Mouse (Mus musculus) hindbrain, embryonic 15.5 days (tissue): Measurements from ENCODE around the gene Fkbp8. TPM values are rescaled to one million over a fixed set of nuclear protein-coding genes. Genes with fewer than 3 reads are reported as not detected.

Experiments used
- ATAC-seq: fragments of 200-750 bp; cut with Nextera tagmentation; 2 replicates; pipeline ENCODE4 v1.8.0; 2017; ENCODE audit warnings: low read depth, moderate number of reproducible peaks, moderate TSS enrichment; ENCODE audit not compliant: low FRiP score
- H3K27ac ChIP-seq: fragments of 300-500 bp; sonication (generic); replicated peaks from 2 replicates; pipeline ENCODE4 v1.5.1; 2015; ENCODE audit warnings: mild to moderate bottlenecking, inconsistent platforms
- H3K27me3 ChIP-seq: fragments of 300-500 bp; sonication (generic); 2 replicates; pipeline ENCODE4 v1.6.1; 2015; ENCODE audit warnings: control low read depth, inconsistent platforms
- H3K36me3 ChIP-seq: fragments of 300-500 bp; sonication (generic); 2 replicates; pipeline ENCODE4 v1.6.1; 2015; ENCODE audit warnings: control low read depth, inconsistent platforms
- H3K4me1 ChIP-seq: fragments of 300-500 bp; sonication (generic); replicated peaks from 2 replicates; pipeline ENCODE4 v1.6.1; 2015; ENCODE audit warnings: control low read depth, inconsistent platforms
- H3K4me2 ChIP-seq: fragments of 300-500 bp; sonication (generic); 2 replicates; pipeline ENCODE4 v1.6.1; 2015; ENCODE audit warnings: moderate library complexity, mild to moderate bottlenecking, inconsistent platforms
- H3K4me3 ChIP-seq: fragments of 300-500 bp; sonication (generic); 2 replicates; pipeline ENCODE4 v1.5.1; 2015; ENCODE audit warnings: mild to moderate bottlenecking, inconsistent platforms
- H3K9ac ChIP-seq: fragments of 300-500 bp; sonication (generic); 2 replicates; pipeline ENCODE4 v1.6.1; 2015; ENCODE audit warnings: inconsistent platforms
- H3K9me3 ChIP-seq: fragments of 300-500 bp; sonication (generic); 2 replicates; pipeline ENCODE4 v1.6.1; 2016; ENCODE audit warnings: control low read depth, inconsistent platforms
- WGBS: fragments of 180-500 bp; shearing (Covaris S2); methylation state at CpG from one replicate; pipeline ENCODE4 v1.1.7; 2015; 5-methylcytosine and 5-hydroxymethylcytosine counted together
- polyA plus RNA-seq: library from polyadenylated mRNA; unstranded; fragments of >200 nt; fragmentation: Nextera tagmentation; extraction: Ambion mirVana; gene quantifications from 2 replicates; pipeline ENCODE4 v1.2.1, GENCODE M21; 2015

The Fkbp8 gene
- polyA plus RNA-seq, 1 experiment from 2014 or later: 420 TPM

- Histone ChIP-seq H3K27ac (no peak overlapping the region), H3K4me2 (no peak overlapping the region), H3K27me3 (no peaks in the 10 kb centered on the region), H3K4me3 (no peak overlapping the region), H3K9me3 (no peaks in the 10 kb centered on the region), H3K9ac (no peak overlapping the region), H3K4me1 (peaks cover 29% of the 10 kb centered on the region), H3K36me3 (no peaks in the 10 kb centered on the region)
- WGBS: 45% methylated on average over 1 of the region's 1 CpGs
- ATAC-seq: no peak
Measured at GRCm38 (mm10) chr8:70552836-70553235, 25.3 kb downstream of the Fkbp8 start.

- Histone ChIP-seq H3K27ac (0 out of 2 replicates have a peak overlapping the region, but pooled peaks have one; percentile 16), H3K9ac (no peak overlapping the region), H3K9me3 (no peaks in the 10 kb centered on the region), H3K27me3 (no peaks in the 10 kb centered on the region), H3K4me3 (no peak overlapping the region), H3K4me2 (no peak overlapping the region), H3K4me1 (peaks cover 26% of the 10 kb centered on the region), H3K36me3 (no peaks in the 10 kb centered on the region)
- ATAC-seq: no peak
Measured at GRCm38 (mm10) chr8:70553740-70554139, 26.2 kb downstream of the Fkbp8 start.

- H3K27me3 ChIP-seq: no peaks in the 10 kb centered on the region
- H3K4me2 ChIP-seq: no peak overlapping the region
- no peaks in the 10 kb centered on the region for H3K9me3 ChIP-seq
- no peak overlapping the region for H3K4me3 ChIP-seq
- no peak overlapping the region for H3K9ac ChIP-seq
- WGBS: 96% methylated on average over 4 of the region's 4 CpGs
- H3K27ac ChIP-seq: no peak overlapping the region
- ATAC-seq: no peak
- H3K4me1 ChIP-seq: peaks cover 33% of the 10 kb centered on the region
- H3K36me3 ChIP-seq: no peaks in the 10 kb centered on the region
Measured at GRCm38 (mm10) chr8:70555079-70555747, 27.7 kb downstream of the Fkbp8 start.

GRCm38 (mm10) chr8:70558334-70558733, 30.8 kb downstream of the Fkbp8 start:
- Histone ChIP-seq H3K4me1 (peaks cover 32% of the 10 kb centered on the region), H3K9me3 (no peaks in the 10 kb centered on the region), H3K36me3 (no peaks in the 10 kb centered on the region), H3K4me3 (no peak overlapping the region), H3K27me3 (no peaks in the 10 kb centered on the region), H3K9ac (no peak overlapping the region), H3K4me2 (no peak overlapping the region), H3K27ac (no peak overlapping the region)
- ATAC-seq: no peak
- 69% methylated on average over 4 of the region's 4 CpGs for WGBS

GRCm38 (mm10) chr8:70558983-70559382, 31.5 kb downstream of the Fkbp8 start:
- H3K9ac ChIP-seq: no peak overlapping the region
- H3K4me3 ChIP-seq: no peak overlapping the region
- no peak overlapping the region for H3K4me2 ChIP-seq
- H3K27me3 ChIP-seq: no peaks in the 10 kb centered on the region
- no peaks in the 10 kb centered on the region for H3K36me3 ChIP-seq
- WGBS: 80% methylated on average over 3 of the region's 3 CpGs
- H3K27ac ChIP-seq: no peak overlapping the region
- no peaks in the 10 kb centered on the region for H3K9me3 ChIP-seq
- peaks cover 25% of the 10 kb centered on the region for H3K4me1 ChIP-seq
- ATAC-seq: no peak

GRCm38 (mm10) chr8:70560096-70560495, 32.6 kb downstream of the Fkbp8 start:
- H3K27ac ChIP-seq: no peak overlapping the region
- no peak overlapping the region for H3K4me3 ChIP-seq
- H3K27me3 ChIP-seq: no peaks in the 10 kb centered on the region
- H3K9ac ChIP-seq: no peak overlapping the region
- H3K9me3 ChIP-seq: no peaks in the 10 kb centered on the region
- no peaks in the 10 kb centered on the region for H3K36me3 ChIP-seq
- no peak overlapping the region for H3K4me2 ChIP-seq
- ATAC-seq: no peak
- H3K4me1 ChIP-seq: peaks cover 27% of the 10 kb centered on the region; the same call in 1 of the 2 replicates
- WGBS: 67% methylated on average over 2 of the region's 2 CpGs

- H3K4me1 ChIP-seq: peaks cover 31% of the 10 kb centered on the region; the same call in 1 of the 2 replicates
- H3K4me2 ChIP-seq: no peak overlapping the region
- no peak for ATAC-seq
- no peak overlapping the region for H3K27ac ChIP-seq
- no peaks in the 10 kb centered on the region for H3K27me3 ChIP-seq
- H3K9me3 ChIP-seq: no peaks in the 10 kb centered on the region
- no peak overlapping the region for H3K9ac ChIP-seq
- no peak overlapping the region for H3K4me3 ChIP-seq
- H3K36me3 ChIP-seq: no peaks in the 10 kb centered on the region
- WGBS: 76% methylated on average over 3 of the region's 3 CpGs
Measured at GRCm38 (mm10) chr8:70560564-70560963, 33.0 kb downstream of the Fkbp8 start.

- WGBS: 73% methylated on average over 4 of the region's 4 CpGs
- no peak overlapping the region for H3K27ac ChIP-seq
Measured at GRCm38 (mm10) chr8:70561357-70561756, 33.8 kb downstream of the Fkbp8 start.

GRCm38 (mm10) chr8:70561809-70562535, 34.4 kb downstream of the Fkbp8 start:
- H3K9ac ChIP-seq: no peak overlapping the region
- 78% methylated on average over 7 of the region's 7 CpGs for WGBS

More at GRCm38 (mm10) chr8:70561357-70561756, 33.8 kb downstream of the Fkbp8 start:
- H3K4me1 ChIP-seq: peaks cover 33% of the 10 kb centered on the region; the same call in 1 of the 2 replicates
- ATAC-seq: no peak
- H3K4me3 ChIP-seq: no peak overlapping the region
- H3K27me3 ChIP-seq: no peaks in the 10 kb centered on the region
- H3K36me3 ChIP-seq: no peaks in the 10 kb centered on the region
- H3K4me2 ChIP-seq: no peak overlapping the region
- no peaks in the 10 kb centered on the region for H3K9me3 ChIP-seq
- no peak overlapping the region for H3K9ac ChIP-seq

GRCm38 (mm10) chr8:70562802-70563201, 35.3 kb downstream of the Fkbp8 start:
- no peaks in the 10 kb centered on the region for H3K27me3 ChIP-seq
- no peaks in the 10 kb centered on the region for H3K36me3 ChIP-seq
- no peak overlapping the region for H3K4me3 ChIP-seq
- H3K9ac ChIP-seq: no peak overlapping the region
- no peak overlapping the region for H3K27ac ChIP-seq
- H3K4me1 ChIP-seq: peaks cover 33% of the 10 kb centered on the region; the same call in 1 of the 2 replicates
- H3K4me2 ChIP-seq: no peak overlapping the region
- no peak for ATAC-seq
- 81% methylated on average over 3 of the region's 3 CpGs for WGBS
- H3K9me3 ChIP-seq: no peaks in the 10 kb centered on the region

More at GRCm38 (mm10) chr8:70561809-70562535, 34.4 kb downstream of the Fkbp8 start:
- Histone ChIP-seq H3K4me1 (peaks cover 33% of the 10 kb centered on the region; the same call in 1 of the 2 replicates), H3K4me2 (no peak overlapping the region), H3K36me3 (no peaks in the 10 kb centered on the region), H3K9me3 (no peaks in the 10 kb centered on the region), H3K4me3 (no peak overlapping the region), H3K27me3 (no peaks in the 10 kb centered on the region), H3K27ac (no peak overlapping the region)
- ATAC-seq: no peak

- 92% methylated on average over 6 of the region's 6 CpGs for WGBS
- H3K4me1 ChIP-seq: peaks cover 33% of the 10 kb centered on the region; the same call in 1 of the 2 replicates
- H3K9ac ChIP-seq: no peak overlapping the region
- H3K27ac ChIP-seq: no peak overlapping the region
- no peak for ATAC-seq
- H3K36me3 ChIP-seq: no peaks in the 10 kb centered on the region
- H3K4me3 ChIP-seq: no peak overlapping the region
- no peak overlapping the region for H3K4me2 ChIP-seq
- no peaks in the 10 kb centered on the region for H3K9me3 ChIP-seq
- no peaks in the 10 kb centered on the region for H3K27me3 ChIP-seq
Measured at GRCm38 (mm10) chr8:70563763-70564387, 36.4 kb downstream of the Fkbp8 start.

GRCm38 (mm10) chr8:70564696-70565235, 37.2 kb downstream of the Fkbp8 start:
- Histone ChIP-seq H3K36me3 (no peaks in the 10 kb centered on the region), H3K9ac (no peak overlapping the region), H3K9me3 (no peaks in the 10 kb centered on the region), H3K27ac (no peak overlapping the region), H3K4me1 (peaks cover 30% of the 10 kb centered on the region; the same call in 1 of the 2 replicates), H3K27me3 (no peaks in the 10 kb centered on the region), H3K4me3 (no peak overlapping the region), H3K4me2 (no peak overlapping the region)
- ATAC-seq: no peak
- WGBS: 81% methylated on average over 3 of the region's 3 CpGs
